Mouse (Mus musculus) forebrain, embryonic 14.5 days (tissue): ENCODE data around the gene Stx11. TPM values are rescaled to one million over a fixed set of nuclear protein-coding genes. Genes with fewer than 3 reads are reported as not detected.

Experiments used
- ATAC-seq: fragments of 200-750 bp; cut with Nextera tagmentation; 2 replicates; pipeline ENCODE4 v1.8.0; 2017; ENCODE audit warnings: mild to moderate bottlenecking, moderate library complexity
- DNase-seq: peaks from one replicate; pipeline ENCODE4 v3.0.0-alpha.2; 2015; ENCODE audit warnings: low spot score
- H3K27ac ChIP-seq: fragments of 300-500 bp; sonication (generic); 2 replicates; pipeline ENCODE4 v1.5.1; 2014; ENCODE audit warnings: low read depth, mild to moderate bottlenecking, control low read depth, low read length, moderate library complexity
- H3K27me3 ChIP-seq: fragments of 300-500 bp; sonication (generic); replicated peaks from 2 replicates; pipeline ENCODE4 v1.6.1; 2014; ENCODE audit warnings: low read length, control low read depth, mixed read lengths; ENCODE audit not compliant: control insufficient read depth, insufficient read depth
- H3K36me3 ChIP-seq: fragments of 300-500 bp; sonication (generic); 2 replicates; pipeline ENCODE4 v1.6.1; 2014; ENCODE audit warnings: low read length, control low read depth; ENCODE audit not compliant: control insufficient read depth, insufficient read depth
- H3K4me1 ChIP-seq: fragments of 300-500 bp; sonication (generic); 2 replicates; pipeline ENCODE4 v1.6.1; 2014; ENCODE audit warnings: antibody characterized with exemption, low read length, control low read depth; ENCODE audit not compliant: control insufficient read depth, insufficient read depth
- H3K4me2 ChIP-seq: fragments of 300-500 bp; sonication (generic); 2 replicates; pipeline ENCODE4 v1.6.1; 2014; ENCODE audit warnings: mild to moderate bottlenecking, control low read depth, low read length
- H3K4me3 ChIP-seq: fragments of 300-500 bp; sonication (generic); 2 replicates; pipeline ENCODE4 v1.5.1; 2014; ENCODE audit warnings: low read depth, low read length, control low read depth
- H3K9ac ChIP-seq: fragments of 300-500 bp; sonication (generic); 2 replicates; pipeline ENCODE4 v1.6.1; 2014; ENCODE audit warnings: mild to moderate bottlenecking, low read length, control low read depth, moderate library complexity
- H3K9me3 ChIP-seq: fragments of 300-500 bp; sonication (generic); replicated peaks from 2 replicates; pipeline ENCODE4 v1.6.1; 2016; ENCODE audit warnings: low read length, control low read depth, mixed read lengths; ENCODE audit not compliant: control insufficient read depth
- WGBS: fragments of 180-500 bp; shearing (Covaris S2); extraction: QIAGEN DNeasy Blood & Tissue Kit; methylation state at CpG from one replicate; pipeline ENCODE4 v1.1.7; 2014; 5-methylcytosine and 5-hydroxymethylcytosine counted together
- polyA plus RNA-seq: library from polyadenylated mRNA; unstranded; fragments of >200 nt; fragmentation: Nextera tagmentation; extraction: Ambion mirVana; gene quantifications from 2 replicates; pipeline ENCODE4 v1.2.1, GENCODE M21; 2014

Gene Stx11
- polyA plus RNA-seq, 1 experiment from 2014 or later: 0.98 TPM

DNA sequence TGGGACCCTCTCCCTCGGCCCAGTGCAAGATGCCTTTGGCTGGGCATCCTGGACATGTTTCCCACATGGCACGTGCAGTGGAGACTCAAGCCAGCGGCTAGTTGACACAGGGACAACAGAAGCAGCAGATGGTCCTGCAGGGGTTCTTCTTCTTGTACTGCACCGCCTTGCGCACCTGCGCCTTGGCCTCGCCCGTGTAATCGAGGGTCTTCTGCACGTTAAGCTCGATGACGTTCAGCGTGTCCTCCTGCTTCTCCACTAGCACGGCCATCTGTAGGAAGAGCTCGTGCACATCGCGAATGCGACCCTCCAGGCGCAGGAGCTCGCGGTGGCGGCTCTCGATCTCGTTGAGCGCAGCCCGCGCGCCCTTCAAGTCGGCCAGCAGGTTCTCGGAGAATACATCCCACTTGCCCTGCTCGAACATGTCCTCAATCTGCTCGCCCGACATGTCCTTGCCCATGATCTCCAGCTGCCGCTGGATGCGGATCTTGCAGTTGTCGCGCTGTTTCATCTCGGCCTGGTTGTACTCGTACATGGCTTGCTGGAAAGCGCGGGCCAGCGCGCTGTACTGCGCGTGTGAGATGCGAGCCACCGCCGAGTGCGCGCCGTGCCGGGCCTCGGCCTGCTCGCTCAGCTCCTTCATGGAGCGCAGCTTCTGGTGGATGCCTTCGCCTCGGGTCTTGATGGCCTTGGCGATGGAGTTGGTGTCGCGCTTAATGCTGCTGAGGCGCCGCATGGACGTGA, 22.9 kb downstream of the Stx11 start:
- Histone ChIP-seq H3K4me2 (peak overlapping the region; percentile 66), H3K9ac (peak overlapping the region; percentile 53), H3K27me3 (peaks cover 12% of the 10 kb centered on the region), H3K27ac (no peak overlapping the region), H3K4me1 (no peaks in the 10 kb centered on the region; the same call in 1 of the 2 replicates), H3K4me3 (peak overlapping the region; percentile 40), H3K36me3 (no peaks in the 10 kb centered on the region), H3K9me3 (no peaks in the 10 kb centered on the region)
- DNase-seq (peak; percentile 68), ATAC-seq (peak; percentile 96)
- 11% methylated on average over 63 of the region's 63 CpGs for WGBS

- Histone ChIP-seq H3K27me3 (peaks cover 12% of the 10 kb centered on the region), H3K36me3 (no peaks in the 10 kb centered on the region), H3K4me3 (no peak overlapping the region), H3K9ac (no peak overlapping the region), H3K4me1 (no peaks in the 10 kb centered on the region; the same call in 1 of the 2 replicates), H3K4me2 (no peak overlapping the region), H3K9me3 (no peaks in the 10 kb centered on the region), H3K27ac (no peak overlapping the region)
- 97% methylated on average over 2 of the region's 2 CpGs for WGBS
- ATAC-seq: no peak
- DNase-seq: no peak
Observed at GRCm38 (mm10) chr10:12938763-12939162, 25.3 kb downstream of the Stx11 start.

DNA sequence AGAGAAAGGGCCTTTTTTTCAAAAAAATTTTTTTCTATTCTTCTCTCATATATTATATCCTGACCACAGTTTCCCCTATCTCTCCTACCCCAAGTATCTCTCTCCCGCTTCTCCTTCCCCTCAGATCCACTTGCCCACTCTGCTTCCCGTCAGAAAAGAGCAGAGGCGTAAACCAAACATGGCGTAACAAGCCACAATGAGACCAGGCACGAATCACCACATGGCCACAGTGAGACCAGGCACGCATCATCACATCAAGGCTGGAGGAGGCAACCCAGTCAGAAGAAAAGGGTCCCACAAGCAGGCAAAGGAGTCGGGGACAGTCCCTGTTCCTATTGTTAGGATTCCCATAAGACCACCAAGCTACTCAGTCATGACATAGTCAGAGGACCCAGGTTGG, 28.0 kb downstream of the Stx11 start:
- Histone ChIP-seq H3K4me1 (no peaks in the 10 kb centered on the region; the same call in 1 of the 2 replicates), H3K4me3 (no peak overlapping the region), H3K27me3 (peaks cover 7% of the 10 kb centered on the region), H3K4me2 (no peak overlapping the region), H3K27ac (no peak overlapping the region), H3K9me3 (no peaks in the 10 kb centered on the region), H3K36me3 (no peaks in the 10 kb centered on the region), H3K9ac (no peak overlapping the region)
- 96% methylated on average over 7 of the region's 7 CpGs for WGBS
- DNase-seq (no peak), ATAC-seq (no peak)

DNA sequence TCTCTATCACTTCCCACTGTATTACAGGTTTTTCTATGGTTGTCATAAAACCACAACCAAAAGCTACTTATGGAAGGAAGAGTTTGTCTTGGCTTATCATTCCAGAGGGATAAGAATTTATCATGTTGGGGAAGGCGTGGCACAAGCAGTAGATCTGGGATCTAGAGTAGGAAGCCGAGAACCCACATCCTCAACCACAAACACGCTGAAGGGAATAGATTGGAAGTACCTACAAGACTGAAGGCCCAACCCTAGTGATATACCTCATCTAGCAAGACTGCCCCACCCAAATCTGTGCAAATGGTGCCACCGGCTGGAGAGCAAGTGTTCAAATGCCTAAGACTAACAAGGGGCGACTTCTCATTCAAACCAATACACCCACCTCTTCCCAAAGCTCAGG, 28.5 kb downstream of the Stx11 start:
- ATAC-seq: no peak
- WGBS: 94% methylated on average over 5 of the region's 5 CpGs
- H3K27me3 ChIP-seq: peaks cover 3% of the 10 kb centered on the region; the same call in 1 of the 2 replicates
- no peak overlapping the region for H3K4me3 ChIP-seq
- no peak overlapping the region for H3K4me2 ChIP-seq
- no peaks in the 10 kb centered on the region for H3K9me3 ChIP-seq
- H3K9ac ChIP-seq: no peak overlapping the region
- no peak overlapping the region for H3K27ac ChIP-seq
- no peaks in the 10 kb centered on the region for H3K4me1 ChIP-seq
- DNase-seq: no peak
- no peaks in the 10 kb centered on the region for H3K36me3 ChIP-seq

DNA sequence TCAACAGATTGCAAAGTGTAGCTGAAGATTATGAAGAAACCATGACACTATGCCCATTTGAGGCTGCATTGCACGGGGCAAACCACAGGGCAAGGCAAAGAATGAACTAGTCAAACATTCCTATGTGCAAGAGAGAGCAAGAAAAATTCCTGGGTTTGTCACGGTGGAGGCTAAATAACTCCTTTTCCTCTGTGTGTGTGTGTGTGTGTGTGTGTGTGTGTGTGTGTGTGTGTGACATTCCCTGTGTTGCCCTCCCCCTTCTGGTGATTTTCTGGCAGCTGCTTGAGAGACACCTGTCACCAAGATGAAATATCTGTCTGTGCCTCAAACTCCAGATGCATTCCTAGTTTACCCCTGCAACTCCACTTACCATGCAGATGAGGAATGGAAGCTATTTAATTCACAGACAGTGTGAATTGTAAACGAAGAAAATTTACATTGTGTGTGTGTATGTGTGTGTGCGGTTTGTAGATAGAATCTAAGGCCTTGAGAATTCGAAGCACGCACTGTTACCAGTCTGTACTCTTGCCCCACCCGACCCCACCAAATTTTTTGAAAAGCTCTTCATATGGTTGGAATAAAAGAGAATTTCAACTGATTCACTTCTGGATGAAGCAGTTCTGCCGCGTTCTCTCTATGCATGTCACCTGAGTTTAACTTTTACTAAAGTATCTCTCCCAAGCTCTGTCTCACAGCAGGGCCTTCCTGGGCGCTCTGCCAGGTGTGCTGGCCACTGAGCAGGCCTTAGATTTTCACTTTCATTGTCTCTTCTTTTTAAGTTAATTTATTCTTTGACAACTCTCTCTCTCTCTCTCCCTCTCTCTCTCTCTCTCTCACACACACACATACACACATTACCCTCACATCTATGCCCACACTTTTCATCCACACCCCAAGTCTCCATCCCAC, 32.4 kb downstream of the Stx11 start:
- ATAC-seq (no peak), DNase-seq (no peak)
- H3K27ac ChIP-seq: no peak overlapping the region

DNA sequence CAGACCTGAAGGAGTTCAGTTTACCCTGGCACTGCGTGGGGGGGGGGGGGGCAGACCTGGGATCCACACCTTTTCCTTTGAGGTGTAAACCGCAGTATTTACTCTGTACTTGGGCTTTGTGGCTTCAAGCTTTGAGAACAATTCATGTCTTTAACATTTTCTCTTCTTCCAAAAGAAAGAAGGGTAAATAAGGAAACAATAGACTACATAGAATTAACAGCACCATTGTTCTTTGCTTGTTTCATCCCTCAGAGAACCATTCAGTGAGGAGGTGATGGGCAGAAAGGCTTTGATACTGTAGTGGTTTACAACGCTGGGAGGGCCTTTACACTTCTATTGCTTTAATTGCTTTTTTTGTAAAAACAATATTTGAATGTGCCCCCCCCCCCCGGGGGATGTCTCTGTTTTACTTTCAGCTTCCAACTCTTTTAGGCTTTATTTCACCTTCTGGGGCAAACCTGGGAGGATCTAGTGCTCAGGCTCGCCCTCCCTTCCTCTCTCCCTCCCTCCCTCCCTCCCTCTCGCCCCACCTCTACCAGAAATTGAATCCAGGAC, 33.7 kb downstream of the Stx11 start:
- 31% methylated on average over 6 of the region's 6 CpGs for WGBS
- DNase-seq (no peak), ATAC-seq (no peak)
- Histone ChIP-seq H3K9ac (no peak overlapping the region), H3K4me1 (no peaks in the 10 kb centered on the region), H3K36me3 (no peaks in the 10 kb centered on the region), H3K4me2 (no peak overlapping the region), H3K4me3 (no peak overlapping the region), H3K9me3 (no peaks in the 10 kb centered on the region), H3K27me3 (no peaks in the 10 kb centered on the region), H3K27ac (no peak overlapping the region)

More for the DNA sequence above, 32.4 kb downstream of the Stx11 start:
- Histone ChIP-seq H3K36me3 (no peaks in the 10 kb centered on the region), H3K4me3 (no peak overlapping the region), H3K4me2 (no peak overlapping the region), H3K27me3 (no peaks in the 10 kb centered on the region), H3K4me1 (no peaks in the 10 kb centered on the region), H3K9me3 (no peaks in the 10 kb centered on the region), H3K9ac (no peak overlapping the region)
- 59% methylated on average over 10 of the region's 10 CpGs for WGBS

- Histone ChIP-seq H3K27ac (no peak overlapping the region), H3K9me3 (no peaks in the 10 kb centered on the region), H3K4me3 (no peak overlapping the region), H3K4me1 (no peaks in the 10 kb centered on the region), H3K9ac (no peak overlapping the region), H3K36me3 (no peaks in the 10 kb centered on the region), H3K27me3 (no peaks in the 10 kb centered on the region), H3K4me2 (no peak overlapping the region)
- ATAC-seq (no peak), DNase-seq (no peak)
- WGBS: 70% methylated on average over 6 of the region's 6 CpGs
Observed at GRCm38 (mm10) chr10:12929857-12930174, 34.3 kb downstream of the Stx11 start.

DNA sequence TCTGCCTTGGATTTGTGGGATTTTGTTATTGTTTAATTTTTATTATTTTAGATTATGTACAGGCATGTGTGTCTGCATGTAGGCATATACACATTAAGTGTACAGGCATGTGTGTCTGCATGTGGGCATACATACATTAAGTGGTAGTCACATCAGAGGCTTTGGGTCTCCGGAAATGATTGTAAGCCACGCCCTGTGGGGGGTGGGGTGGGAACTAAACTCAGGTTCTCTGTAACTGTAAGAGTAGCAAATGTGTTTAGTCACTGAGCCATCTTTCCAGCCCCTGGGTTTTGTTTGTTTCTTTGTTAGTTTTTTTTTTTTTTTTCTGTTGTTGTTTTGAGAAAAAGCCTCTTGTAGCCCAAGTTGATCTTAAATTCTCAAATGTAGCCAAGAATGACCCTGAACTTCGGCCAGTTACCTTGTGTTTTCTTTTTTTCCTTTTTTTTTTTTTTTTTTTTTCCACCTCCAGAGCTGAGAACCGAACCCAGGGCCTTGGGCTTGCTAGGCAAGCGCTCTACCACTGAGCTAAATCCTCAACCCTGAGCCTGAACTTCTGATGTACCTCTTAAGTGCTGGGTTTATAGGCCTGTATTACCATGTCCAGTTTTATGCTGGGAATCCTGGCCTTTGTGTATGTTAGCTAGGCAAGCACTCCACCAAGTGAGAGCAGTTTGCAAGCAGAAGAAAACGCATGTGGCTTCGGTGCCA, 34.8 kb downstream of the Stx11 start:
- 89% methylated on average over 7 of the region's 7 CpGs for WGBS
- H3K9me3 ChIP-seq: no peaks in the 10 kb centered on the region
- ATAC-seq: no peak
- no peaks in the 10 kb centered on the region for H3K36me3 ChIP-seq
- H3K4me2 ChIP-seq: no peak overlapping the region
- no peak for DNase-seq
- no peak overlapping the region for H3K9ac ChIP-seq
- H3K27me3 ChIP-seq: no peaks in the 10 kb centered on the region
- H3K4me1 ChIP-seq: no peaks in the 10 kb centered on the region
- H3K27ac ChIP-seq: no peak overlapping the region
- no peak overlapping the region for H3K4me3 ChIP-seq
